Mouse (Mus musculus) cerebellum, adult 2 months (tissue): ENCODE data around the gene Naga.

Source experiments
- CTCF ChIP-seq: fragments of 200-500 bp; IDR thresholded peaks from 2 replicates; pipeline ENCODE4 v1.5.1; 2011; ENCODE audit warnings: low read depth, mild to moderate bottlenecking, control low read depth, low read length, moderate library complexity, borderline replicate concordance; ENCODE audit not compliant: insufficient read depth
- POLR2A ChIP-seq: fragments of 200-500 bp; IDR thresholded peaks from 2 replicates; pipeline ENCODE4 v1.6.1; 2011; ENCODE audit warnings: low read length, control low read depth, borderline replicate concordance; ENCODE audit not compliant: insufficient read depth

GRCm38 (mm10) chr15:82376393-82377138 is 37.8 kb upstream of the Naga start:
- TF ChIP-seq CTCF (no peak), POLR2A (no peak)
